Mouse (Mus musculus): ENCODE measurements around the gene Pnmt. TPM values are rescaled to one million over a fixed set of nuclear protein-coding genes. Genes with fewer than 3 reads are reported as not detected.

Pnmt gene
- total RNA-seq, 2 experiments from 2014 or later, result 0.61 to 1.1 TPM

Other genes starting within 250 kb of the Pnmt start
- gene Fbxl20, start 236.0 kb upstream of the Pnmt start, total RNA-seq (2021), result 10 to 100 TPM; 29.7 to 34.5 TPM
- 10 to 100 TPM; 45.9 to 48.9 TPM for gene Med1, start 193.2 kb upstream of the Pnmt start, total RNA-seq (2021)
- 10 to 100 TPM; 34.4 to 35.4 TPM for gene Cdk12, start 183.4 kb upstream of the Pnmt start, total RNA-seq (2021)
- gene Neurod2, start 56.8 kb upstream of the Pnmt start, total RNA-seq (2021), result 10 to 100 TPM; 63.4 to 67.0 TPM
- gene Ppp1r1b, start 38.0 kb upstream of the Pnmt start, total RNA-seq (2021), result 100 to 1,000 TPM in 1 of 2 experiments, 10 to 100 TPM in 1; 59.5 to 126 TPM
- 10 to 100 TPM; 19.8 to 20.2 TPM for gene Stard3, start 28.1 kb upstream of the Pnmt start, total RNA-seq (2021)
- 1 to 10 TPM; 5.4 to 6.9 TPM for gene Tcap, start 2.6 kb upstream of the Pnmt start, total RNA-seq (2021)
- 10 to 100 TPM in 1 of 2 experiments, 1 to 10 TPM in 1; 8.6 to 10.1 TPM for gene Pgap3, start 14.0 kb downstream of the Pnmt start, total RNA-seq (2021)
- gene Erbb2, start 26.0 kb downstream of the Pnmt start, total RNA-seq (2021), result 1 to 10 TPM; 2.4 TPM
- 100 to 1,000 TPM; 104 to 117 TPM for gene Mien1, start 52.5 kb downstream of the Pnmt start, total RNA-seq (2021)
- 1 to 10 TPM; 2.1 to 2.6 TPM for gene Grb7, start 59.9 kb downstream of the Pnmt start, total RNA-seq (2021)
- under 1 TPM; 0.34 TPM for gene Ikzf3, start 159.6 kb downstream of the Pnmt start, total RNA-seq (2021)
- not detected for gene Zpbp2, start 164.6 kb downstream of the Pnmt start, total RNA-seq (2021)
- gene Ormdl3, start 200.9 kb downstream of the Pnmt start, total RNA-seq (2021), result 10 to 100 TPM; 44.1 to 49.6 TPM
- not detected for gene Lrrc3c, start 211.8 kb downstream of the Pnmt start, total RNA-seq (2021)
- 10 to 100 TPM; 12.6 to 16.8 TPM for gene Gm12355, start 239.2 kb downstream of the Pnmt start, total RNA-seq (2021)
- under 1 TPM; 0.30 to 0.36 TPM for gene Gsdma3, start 239.9 kb downstream of the Pnmt start, total RNA-seq (2021)